Mouse (Mus musculus) testis, adult 2 months (tissue): ENCODE data around the gene Synpo2. TPM values are rescaled to one million over a fixed set of nuclear protein-coding genes. Genes with fewer than 3 reads are reported as not detected.

Source experiments
- H3K27ac ChIP-seq: fragments of 200-500 bp; 2 replicates; pipeline ENCODE4 v1.5.1; 2012; ENCODE audit warnings: low read depth, low read length; ENCODE audit not compliant: control insufficient read depth, insufficient read depth
- H3K27me3 ChIP-seq: fragments of 200-500 bp; 2 replicates; pipeline ENCODE4 v1.6.1; 2012; ENCODE audit warnings: mild to moderate bottlenecking, low read length, moderate library complexity; ENCODE audit not compliant: control insufficient read depth, insufficient read depth
- H3K36me3 ChIP-seq: fragments of 200-500 bp; 2 replicates; pipeline ENCODE4 v1.6.1; 2012; ENCODE audit warnings: mild to moderate bottlenecking, low read length; ENCODE audit not compliant: control insufficient read depth, insufficient read depth
- H3K4me1 ChIP-seq: fragments of 200-500 bp; 2 replicates; pipeline ENCODE4 v1.6.1; 2012; ENCODE audit warnings: low read length; ENCODE audit not compliant: control insufficient read depth, insufficient read depth
- H3K4me3 ChIP-seq: fragments of 200-500 bp; 2 replicates; pipeline ENCODE4 v1.5.1; 2012; ENCODE audit warnings: low read depth, mild to moderate bottlenecking, low read length, moderate library complexity, mixed read lengths; ENCODE audit not compliant: control insufficient read depth
- CTCF ChIP-seq: fragments of 200-500 bp; IDR thresholded peaks from 2 replicates; pipeline ENCODE4 v1.5.1; 2012; ENCODE audit warnings: low read depth, mild to moderate bottlenecking, inconsistent platforms, low read length, moderate library complexity; ENCODE audit not compliant: control insufficient read depth, insufficient read depth, insufficient replicate concordance
- POLR2A ChIP-seq: fragments of 200-500 bp; IDR thresholded peaks from 2 replicates; pipeline ENCODE4 v1.6.1; 2012; ENCODE audit warnings: low read depth, mild to moderate bottlenecking, inconsistent platforms, low read length, moderate library complexity; ENCODE audit not compliant: control insufficient read depth
- polyA plus RNA-seq: library from polyadenylated mRNA; depleted of rRNA; stranded (reverse); fragments of >200 nt; gene quantifications from 2 replicates; pipeline ENCODE4 v1.2.3, GENCODE M21; 2012; rRNA removed

Synpo2 gene
- polyA plus RNA-seq, 1 experiment, result 0.73 TPM

DNA sequence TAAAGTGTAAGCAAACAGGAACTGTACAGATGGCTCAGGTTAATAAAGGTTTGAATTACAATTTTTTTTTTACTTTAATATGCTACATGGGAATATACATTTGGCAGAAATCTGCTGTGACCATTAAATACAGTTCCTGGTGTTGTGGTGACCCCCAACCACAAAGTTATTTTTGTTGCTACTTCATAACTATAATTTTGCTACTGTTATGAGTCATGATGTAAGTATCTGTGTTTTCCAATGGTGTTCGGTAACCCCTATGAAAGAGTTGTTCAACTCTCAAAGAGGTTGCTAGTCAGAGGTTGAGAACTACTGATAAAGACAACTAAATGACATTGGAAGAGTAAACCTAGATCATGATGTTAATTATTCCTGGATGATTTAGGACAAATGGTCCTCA is 193.6 kb downstream of the Synpo2 start:
- no peaks in the 10 kb centered on the region for H3K27me3 ChIP-seq
- no peaks in the 10 kb centered on the region for H3K36me3 ChIP-seq
- TF ChIP-seq CTCF (no peak), POLR2A (no peak)

DNA sequence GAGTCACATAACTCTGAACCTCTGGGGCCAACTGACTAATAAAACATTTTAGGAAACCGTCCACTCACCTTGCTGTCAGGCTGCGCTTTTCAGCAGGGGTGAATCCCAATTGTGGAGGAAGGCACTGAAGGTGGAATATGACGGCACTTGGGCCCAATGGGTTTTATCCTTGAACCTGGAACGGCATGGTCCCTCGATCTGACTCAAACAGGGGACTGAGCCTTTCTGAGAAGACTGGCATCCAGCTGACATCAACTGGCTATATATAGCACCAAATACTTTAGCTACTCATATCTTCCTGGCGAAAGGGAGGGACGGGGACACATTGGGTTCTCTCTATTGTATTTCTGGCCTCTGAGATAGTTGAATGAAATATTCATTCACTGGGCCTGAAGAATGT is 201.2 kb downstream of the Synpo2 start, which contains the start of gene Myoz2:
Gene Myoz2, minus strand, starts transcription at position 264 of the 400 bp plus-strand sequence.
- Histone ChIP-seq H3K36me3 (no peaks in the 10 kb centered on the region), H3K4me1 (peaks cover 2% of the 10 kb centered on the region; the same call in 1 of the 2 replicates), H3K4me3 (no peak within 1 kb of the TSS), H3K27ac (no peak within 1 kb of the TSS), H3K27me3 (no peaks in the 10 kb centered on the region)
- TF ChIP-seq CTCF (no peak), POLR2A (no peak)

More for the DNA sequence above, 193.6 kb downstream of the Synpo2 start:
- Histone ChIP-seq H3K4me3 (no peak overlapping the region), H3K4me1 (peaks cover 2% of the 10 kb centered on the region; the same call in 1 of the 2 replicates), H3K27ac (no peak overlapping the region)

DNA sequence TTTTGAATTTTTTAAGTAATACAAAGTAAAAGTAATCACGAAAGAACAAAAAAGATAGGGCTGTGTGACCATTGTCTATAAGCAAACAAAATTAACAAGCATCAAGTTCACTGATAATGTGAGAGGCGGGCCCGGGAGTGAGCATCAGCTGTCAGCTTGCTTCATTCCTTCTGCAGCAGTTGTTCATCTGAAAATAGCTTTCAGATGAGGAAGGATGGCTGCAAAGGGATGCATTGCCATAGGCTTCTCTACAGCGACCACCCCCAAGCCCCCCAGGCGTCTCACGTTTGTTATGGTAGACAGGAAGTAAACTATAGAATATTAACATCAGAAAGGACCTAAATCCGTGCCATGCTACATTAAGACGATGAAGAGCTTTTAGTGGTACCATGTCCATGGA is 202.1 kb downstream of the Synpo2 start:
- no peak overlapping the region for H3K27ac ChIP-seq
- H3K4me3 ChIP-seq, result no peak overlapping the region
- no peak for TF ChIP-seq POLR2A
- no peak for TF ChIP-seq CTCF
- no peaks in the 10 kb centered on the region for H3K36me3 ChIP-seq
- H3K4me1 ChIP-seq, result no peaks in the 10 kb centered on the region; the same call in 1 of the 2 replicates
- no peaks in the 10 kb centered on the region for H3K27me3 ChIP-seq

Other genes with a start within 250 kb of the Synpo2 start
- 0.75 TPM in 2 replicates for gene Myoz2, start 201.1 kb downstream of the Synpo2 start, polyA plus RNA-seq
- gene Sec24d, start 31.3 kb upstream of the Synpo2 start, polyA plus RNA-seq, result 3.3 and 5.3 TPM in 2 replicates
- gene Mettl14, start 150.0 kb upstream of the Synpo2 start, polyA plus RNA-seq, result 4.2 and 4.5 TPM in 2 replicates
- gene Prss12, start 210.8 kb upstream of the Synpo2 start, polyA plus RNA-seq, result 0.31 and 0.43 TPM in 2 replicates